Mouse (Mus musculus) bone marrow macrophage, adult 2 months (primary cell): ENCODE results near the gene Gm17571. TPM values are rescaled to one million over a fixed set of nuclear protein-coding genes. Genes with fewer than 3 reads are reported as not detected.

Source experiments
- H3K27ac ChIP-seq: 2 replicates; pipeline ENCODE4 v1.5.1; 2012; ENCODE audit warnings: low read depth, low read length; ENCODE audit not compliant: insufficient read depth
- H3K4me1 ChIP-seq: 2 replicates; pipeline ENCODE4 v1.6.1; 2012; ENCODE audit warnings: low read length; ENCODE audit not compliant: control insufficient read depth, insufficient read depth
- H3K4me3 ChIP-seq: 2 replicates; pipeline ENCODE4 v1.5.1; 2012; ENCODE audit warnings: mild to moderate bottlenecking, low read length, moderate library complexity; ENCODE audit not compliant: insufficient read depth
- CTCF ChIP-seq: IDR thresholded peaks from 2 replicates; pipeline ENCODE4 v1.5.1; 2012; ENCODE audit warnings: low read depth, mild to moderate bottlenecking, low read length, moderate library complexity
- POLR2A ChIP-seq: IDR thresholded peaks from 2 replicates; pipeline ENCODE4 v1.6.1; 2012; ENCODE audit warnings: mild to moderate bottlenecking, low read depth, low read length, borderline replicate concordance
- polyA plus RNA-seq: library from polyadenylated mRNA; stranded (reverse); fragments of >200 nt; gene quantifications from 2 replicates; pipeline ENCODE4 v1.2.4, GENCODE M21; 2012; ENCODE audit not compliant: missing spikeins, insufficient read depth, insufficient read length

Gm17571 gene
- polyA plus RNA-seq, 1 experiment = not detected

DNA sequence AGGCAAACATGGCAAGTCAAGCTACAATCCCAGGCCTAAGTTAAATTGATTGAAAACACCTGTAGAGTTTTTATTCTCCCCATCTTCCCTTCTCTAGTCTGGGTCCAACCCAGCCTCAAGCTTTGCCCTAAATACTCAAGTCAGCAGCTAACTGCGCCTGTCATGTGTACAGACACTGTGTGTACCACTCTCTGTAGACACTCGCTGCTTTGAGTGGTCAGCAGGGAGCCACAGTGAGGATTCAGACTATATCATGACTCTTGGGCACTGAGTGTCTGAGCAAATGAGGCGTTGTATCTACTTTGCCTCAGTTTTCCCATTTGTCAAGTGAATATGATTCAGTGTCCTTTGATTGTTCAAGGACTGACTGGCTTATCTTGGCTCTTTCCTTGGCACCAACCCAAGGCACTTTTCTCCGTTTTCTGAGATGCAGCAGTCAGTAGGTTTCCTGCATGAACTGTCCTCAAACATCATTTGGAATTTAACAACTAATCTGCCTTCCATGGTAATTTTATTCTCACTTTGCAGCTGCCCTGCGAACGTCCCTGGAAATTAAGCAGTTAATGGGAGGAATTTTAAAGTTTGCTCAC is 13.0 kb downstream of the Gm17571 start:
- no peak for TF ChIP-seq CTCF
- TF ChIP-seq POLR2A = no peak
- Histone ChIP-seq H3K27ac (no peak overlapping the region), H3K4me1 (no peaks in the 10 kb centered on the region), H3K4me3 (no peak overlapping the region)

DNA sequence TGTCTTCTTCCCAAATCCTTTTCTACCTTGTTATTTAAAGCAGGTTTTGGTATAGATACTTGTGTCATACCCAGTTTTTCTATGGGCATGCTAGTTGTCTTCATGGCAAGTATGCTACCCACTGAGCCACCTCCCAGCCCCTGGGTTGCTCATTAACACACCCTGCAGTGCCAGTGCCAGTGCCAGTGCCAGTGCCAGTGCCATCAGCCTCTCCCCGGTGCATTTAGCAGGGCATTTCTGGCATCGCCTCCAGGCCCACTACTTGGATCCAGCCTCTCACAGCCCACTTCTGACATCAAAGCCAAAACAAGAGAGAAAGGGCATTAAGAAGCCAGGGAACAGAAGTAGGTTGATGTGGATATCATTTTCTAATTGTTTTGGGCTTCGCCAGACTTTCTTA is 14.9 kb downstream of the Gm17571 start:
- H3K27ac ChIP-seq = no peak overlapping the region
- TF ChIP-seq POLR2A (no peak), CTCF (no peak)

DNA sequence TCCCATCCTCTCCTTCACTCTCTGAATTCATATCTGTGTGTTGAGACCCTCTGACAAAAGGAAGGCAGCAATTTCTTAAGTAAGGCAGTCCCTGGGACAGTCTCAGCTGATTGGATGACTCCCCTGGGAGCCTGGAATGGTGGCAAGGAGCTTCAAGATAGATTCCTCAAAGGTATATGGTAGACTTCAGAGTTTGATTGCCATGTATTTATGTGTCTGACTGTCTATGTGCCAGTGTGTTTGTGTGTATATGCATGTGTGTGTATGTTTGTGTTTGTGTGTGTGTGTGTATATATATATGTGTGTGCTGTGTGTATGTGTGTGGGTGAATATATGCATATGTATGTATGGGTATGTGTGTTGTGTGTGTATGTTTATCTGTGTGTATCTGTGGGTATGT is 15.8 kb downstream of the Gm17571 start:
- Histone ChIP-seq H3K4me1 (no peaks in the 10 kb centered on the region), H3K4me3 (no peak overlapping the region), H3K27ac (no peak overlapping the region)
- TF ChIP-seq CTCF (no peak), POLR2A (no peak)

More for the DNA sequence above, 14.9 kb downstream of the Gm17571 start:
- Histone ChIP-seq H3K4me3 (no peak overlapping the region), H3K4me1 (no peaks in the 10 kb centered on the region)

DNA sequence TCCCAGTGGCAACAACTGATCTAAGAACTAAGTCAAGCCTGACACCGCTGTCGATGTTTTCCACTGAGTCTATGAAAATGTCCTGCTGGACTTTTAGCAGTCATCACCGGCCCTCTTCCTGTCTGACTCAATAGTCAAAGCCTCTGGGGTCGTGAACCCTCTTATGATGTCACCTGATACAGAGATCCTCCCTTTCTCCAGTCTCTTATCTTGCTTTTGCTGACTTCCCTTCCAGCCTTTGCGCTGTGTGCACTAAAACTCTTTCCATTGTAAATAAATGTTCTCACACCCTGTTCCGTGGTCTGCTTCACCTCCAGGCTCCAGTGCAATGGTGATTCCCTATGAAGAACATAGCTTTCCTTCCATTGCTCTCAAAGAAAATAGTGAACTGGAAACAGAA is 16.3 kb downstream of the Gm17571 start:
- TF ChIP-seq CTCF (no peak), POLR2A (no peak)
- Histone ChIP-seq H3K27ac (no peak overlapping the region), H3K4me1 (no peaks in the 10 kb centered on the region), H3K4me3 (no peak overlapping the region)

DNA sequence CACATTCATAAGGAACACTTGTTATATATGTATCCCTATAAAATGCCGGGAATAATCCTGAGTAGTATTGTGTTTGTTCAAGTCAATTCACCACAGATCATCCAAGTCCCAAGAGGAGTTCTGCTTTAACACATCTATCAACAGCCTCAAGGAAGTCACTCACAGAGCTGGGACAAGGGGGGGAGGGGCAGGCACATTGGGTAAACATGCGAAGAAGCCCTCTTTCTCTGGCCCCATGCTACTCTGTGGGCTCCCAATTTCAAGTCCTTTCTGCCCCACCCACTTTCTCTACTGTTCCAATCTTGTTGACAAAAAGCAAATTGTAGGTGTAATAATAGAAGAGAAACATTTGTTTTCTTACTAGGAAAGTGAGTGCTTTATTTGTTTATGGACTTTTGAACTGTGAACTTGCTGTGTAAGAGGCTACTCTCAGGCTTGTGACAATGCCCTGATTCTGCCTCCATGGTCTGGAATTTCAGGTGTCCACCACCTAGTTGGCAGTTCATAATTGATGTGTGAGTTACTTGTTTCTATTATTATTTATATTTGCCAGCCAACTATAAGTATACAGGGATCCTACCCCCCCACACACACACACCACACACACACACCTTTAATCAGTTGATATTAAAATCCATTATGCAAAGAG is 17.0 kb downstream of the Gm17571 start:
- Histone ChIP-seq H3K27ac (no peak overlapping the region), H3K4me1 (no peaks in the 10 kb centered on the region), H3K4me3 (no peak overlapping the region)
- TF ChIP-seq CTCF (no peak), POLR2A (no peak)

DNA sequence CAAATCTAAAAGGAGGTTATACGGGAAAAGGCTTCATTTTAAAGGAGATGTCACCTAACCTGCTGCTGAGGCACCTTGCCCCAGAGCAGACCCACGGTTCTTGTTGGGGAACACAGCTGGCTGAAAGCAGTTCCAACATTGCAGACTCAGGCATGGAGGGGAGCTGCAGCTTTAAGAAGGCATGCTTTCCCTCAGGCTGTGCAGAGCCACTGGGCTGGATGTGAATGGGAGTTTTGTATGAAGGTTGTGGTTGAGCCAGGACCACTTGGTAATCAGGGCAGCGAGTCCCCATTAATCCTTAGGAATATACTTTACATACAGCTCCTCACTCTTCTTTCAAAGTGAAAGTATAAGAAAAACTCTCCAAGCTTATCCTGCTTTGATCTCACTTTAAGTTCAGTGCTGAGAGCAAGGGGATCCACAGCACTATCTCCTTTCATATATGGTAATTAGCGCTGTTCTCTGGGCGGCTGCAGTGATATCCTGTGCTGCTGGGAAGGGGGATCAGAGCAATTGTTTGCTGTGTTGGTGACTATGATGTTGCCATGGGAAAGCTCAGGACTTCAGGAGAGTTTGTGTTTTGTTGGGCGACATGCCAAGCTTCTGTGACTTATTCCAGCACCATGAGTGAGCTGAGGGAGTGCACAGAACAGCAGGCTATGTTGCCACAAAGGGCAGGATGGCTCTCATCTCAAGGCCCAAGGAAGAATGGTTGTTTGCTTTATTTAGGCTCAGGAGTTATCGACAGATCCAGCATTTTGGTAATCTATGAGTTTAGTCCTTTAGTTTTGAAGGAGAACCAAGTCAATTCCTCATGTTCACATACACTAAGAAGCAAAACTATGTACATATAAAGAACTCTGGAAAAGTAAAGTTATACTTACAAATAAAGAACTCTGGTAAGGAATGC is 21.3 kb downstream of the Gm17571 start:
- no peak overlapping the region for H3K4me3 ChIP-seq
- H3K27ac ChIP-seq = no peak overlapping the region
- no peaks in the 10 kb centered on the region for H3K4me1 ChIP-seq
- TF ChIP-seq POLR2A (no peak), CTCF (no peak)

DNA sequence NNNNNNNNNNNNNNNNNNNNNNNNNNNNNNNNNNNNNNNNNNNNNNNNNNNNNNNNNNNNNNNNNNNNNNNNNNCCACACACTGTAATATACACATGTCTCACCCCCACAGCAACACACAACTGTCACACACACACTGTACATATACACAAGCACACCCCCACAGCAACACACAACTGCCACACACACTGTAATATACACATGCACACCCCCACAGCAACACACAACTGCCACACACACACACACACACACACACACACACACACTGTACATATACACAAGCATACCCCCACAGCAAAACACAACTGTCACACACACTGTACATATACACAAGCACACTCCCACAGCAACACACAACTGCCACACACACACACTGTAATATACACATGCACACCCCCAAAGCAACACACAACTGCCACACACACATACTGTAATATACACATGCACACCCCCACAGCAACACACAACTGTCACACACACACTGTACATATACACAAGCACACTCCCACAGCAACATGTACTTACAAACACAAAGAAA is 32.3 kb downstream of the Gm17571 start:
- Histone ChIP-seq H3K4me3 (no peak overlapping the region), H3K4me1 (no peaks in the 10 kb centered on the region), H3K27ac (no peak overlapping the region)
- TF ChIP-seq CTCF (no peak), POLR2A (no peak)

Other genes with a start within 250 kb of the Gm17571 start
- gene Jrkl, start 200.9 kb downstream of the Gm17571 start, polyA plus RNA-seq = 12.2 and 13.2 TPM in 2 replicates
- gene Ccdc82, start 199.8 kb downstream of the Gm17571 start, polyA plus RNA-seq = 30.2 and 33.2 TPM in 2 replicates
- gene Maml2, start 148.8 kb downstream of the Gm17571 start, polyA plus RNA-seq = 9.3 and 10.0 TPM in 2 replicates